Mouse (Mus musculus): ENCODE results near the gene BC037034. TPM values are rescaled to one million over a fixed set of nuclear protein-coding genes. Genes with fewer than 3 reads are reported as not detected.

The BC037034 gene
- total RNA-seq, 2 experiments from 2014 or later, result 3.1 to 3.8 TPM

DNA sequence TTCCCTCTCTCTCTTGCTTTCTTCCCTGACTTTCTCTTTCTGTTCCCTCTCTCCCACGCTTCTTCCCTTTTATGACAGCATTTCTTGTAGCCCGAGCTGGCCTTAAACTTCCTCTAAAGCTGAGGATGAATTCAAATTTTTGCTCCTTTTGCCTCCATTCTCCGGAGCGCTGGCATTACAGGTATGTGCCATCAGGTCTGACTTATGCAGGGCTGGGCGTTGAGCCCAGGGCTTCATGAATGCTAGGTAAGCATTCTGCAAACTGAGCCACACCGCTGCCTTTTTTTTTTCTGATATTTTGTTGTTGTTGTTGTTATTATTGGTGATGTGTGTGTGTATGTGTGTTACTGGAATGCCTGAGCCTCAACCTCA, 360 bp upstream of the BC037034 start:
- DNase-seq (ENCODE audit: low spot score), result no peak
- intact Hi-C loops (cut with DNase I), result no loop called here

DNA sequence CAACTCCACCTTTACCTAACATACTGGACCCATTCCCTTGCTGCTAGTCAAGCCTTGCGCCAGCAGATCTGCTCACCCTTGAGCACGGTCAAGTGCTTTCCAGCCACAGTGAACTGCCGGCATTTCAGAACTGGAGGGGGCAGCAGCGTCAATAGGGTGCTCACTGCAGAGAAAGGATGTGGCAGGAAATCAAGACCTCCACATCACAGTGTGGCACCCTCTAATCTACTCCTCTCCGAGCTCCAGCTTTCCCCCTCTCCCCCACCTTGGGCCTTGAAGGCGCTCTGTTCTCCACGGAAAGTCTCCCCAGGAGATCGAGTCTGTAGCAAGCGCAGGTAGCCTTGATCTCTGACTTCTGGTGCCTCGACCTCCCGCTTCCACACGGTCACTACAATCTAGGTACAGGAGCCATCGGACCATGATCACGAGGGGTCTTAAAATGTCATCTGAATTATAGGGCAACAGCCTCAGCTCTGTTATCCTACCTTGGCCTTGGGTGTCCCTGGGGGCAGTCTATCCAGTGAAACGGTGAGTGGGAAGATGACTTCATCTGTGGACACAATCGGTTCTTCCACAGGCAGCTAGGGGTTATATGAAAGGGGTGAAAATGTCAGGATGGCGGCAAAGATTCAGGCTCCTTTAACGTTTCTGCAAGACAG, 1.1 kb downstream of the BC037034 start:
- intact Hi-C loops (cut with DNase I), result no loop called here
- no peak for DNase-seq (ENCODE audit: low spot score)

GRCm38 (mm10) chr5:138262001-138262400, 1.8 kb downstream of the BC037034 start:
- intact Hi-C loops (cut with DNase I), result no loop called here
- no peak for DNase-seq (ENCODE audit: low spot score)

DNA sequence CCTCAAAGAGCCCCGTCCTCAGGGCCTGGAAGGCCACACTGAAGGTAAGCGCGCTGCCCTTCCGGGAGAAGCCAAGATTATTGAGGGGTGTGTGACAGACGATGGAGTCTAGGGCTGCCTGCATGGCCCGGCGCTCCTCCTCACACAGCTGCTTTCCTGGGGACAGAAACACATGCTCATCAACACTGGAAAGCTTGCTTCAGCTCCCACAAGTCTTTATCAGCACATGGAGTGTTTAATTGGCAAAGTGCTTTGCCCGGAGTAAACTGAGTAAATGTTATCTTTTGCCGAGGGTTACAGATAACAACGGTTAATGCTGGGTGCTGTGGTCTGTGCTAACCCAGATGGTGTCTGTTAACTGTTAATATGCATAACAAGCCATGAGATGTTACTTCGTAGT, 3.0 kb downstream of the BC037034 start:
- no peak for DNase-seq (ENCODE audit: low spot score)
- intact Hi-C loops (cut with DNase I), result no loop called here

GRCm38 (mm10) chr5:138260051-138260450, 3.8 kb downstream of the BC037034 start:
- intact Hi-C loops (cut with DNase I), result no loop called here
- no peak for DNase-seq (ENCODE audit: low spot score)

DNA sequence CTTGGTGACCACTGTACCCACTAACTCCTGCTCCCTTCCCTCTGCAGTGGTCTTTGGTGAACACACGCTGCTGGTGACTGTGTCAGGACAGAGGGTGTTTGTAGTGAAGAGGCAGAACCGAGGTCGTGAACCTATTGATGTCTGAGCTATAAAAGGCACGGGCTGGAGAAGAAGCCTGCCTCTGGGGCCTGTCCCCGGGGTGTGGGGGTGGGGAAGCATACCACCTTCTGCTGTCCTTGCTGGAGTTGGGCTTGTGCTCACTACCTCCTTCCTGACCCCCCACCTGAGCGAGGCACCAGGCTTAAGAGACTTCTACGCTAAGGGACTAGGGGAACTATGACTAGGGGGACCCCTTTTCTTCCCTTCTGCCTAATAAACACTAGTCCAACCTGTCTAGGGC, 4.8 kb downstream of the BC037034 start:
- DNase-seq (ENCODE audit: low spot score), result no peak
- intact Hi-C loops (cut with DNase I), result loop anchor here (5.0 kb wide), 1 partner anchor 363 kb away; the partner anchor contains the start of gene A430033K04Rik

DNA sequence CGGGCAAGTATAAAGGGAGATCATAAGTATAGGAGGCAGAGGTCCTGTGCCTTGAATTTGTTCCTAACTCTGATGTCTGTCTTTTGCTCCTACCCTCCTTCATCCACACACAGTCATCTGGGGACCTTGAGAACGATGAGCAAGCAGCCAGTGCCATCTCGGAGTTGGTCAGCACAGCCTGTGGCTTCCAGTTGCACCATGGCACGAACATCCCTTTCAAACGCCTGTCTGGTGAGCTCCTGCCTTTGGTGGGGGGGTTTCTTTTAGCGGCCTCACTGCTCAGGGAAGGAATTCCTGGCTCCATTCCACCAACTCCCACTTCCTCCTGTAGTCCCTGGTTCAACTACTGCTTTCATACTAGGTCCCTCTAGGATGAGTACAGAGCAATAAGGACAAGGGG, 5.3 kb downstream of the BC037034 start:
- intact Hi-C loops (cut with DNase I), result loop anchor here (5.0 kb wide), 1 partner anchor 364 kb away; the partner anchor contains the start of gene A430033K04Rik
- DNase-seq (ENCODE audit: low spot score), result no peak

DNA sequence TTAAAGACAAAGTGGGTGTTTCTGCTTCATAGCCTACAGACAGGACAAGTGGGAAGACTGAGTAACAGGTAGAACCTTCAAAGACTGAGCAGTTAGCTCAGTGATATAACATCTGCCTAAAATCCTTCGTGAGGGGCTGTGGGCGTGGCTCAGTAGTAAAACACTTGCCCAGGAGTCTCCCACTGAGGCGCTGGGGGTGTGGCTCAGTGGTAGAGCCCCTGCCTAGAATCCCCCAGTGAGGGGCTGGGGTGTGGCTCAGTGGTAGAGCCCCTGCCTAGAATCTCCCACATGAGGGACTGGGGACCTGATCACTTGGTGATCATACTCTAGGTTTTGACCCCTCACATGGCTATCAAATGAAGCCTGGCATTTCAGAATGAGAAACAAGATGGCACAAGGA, 5.8 kb downstream of the BC037034 start:
- DNase-seq (ENCODE audit: low spot score), result no peak
- intact Hi-C loops (cut with DNase I), result loop anchor here (5.0 kb wide), 1 partner anchor 364 kb away; the partner anchor contains the start of gene A430033K04Rik

DNA sequence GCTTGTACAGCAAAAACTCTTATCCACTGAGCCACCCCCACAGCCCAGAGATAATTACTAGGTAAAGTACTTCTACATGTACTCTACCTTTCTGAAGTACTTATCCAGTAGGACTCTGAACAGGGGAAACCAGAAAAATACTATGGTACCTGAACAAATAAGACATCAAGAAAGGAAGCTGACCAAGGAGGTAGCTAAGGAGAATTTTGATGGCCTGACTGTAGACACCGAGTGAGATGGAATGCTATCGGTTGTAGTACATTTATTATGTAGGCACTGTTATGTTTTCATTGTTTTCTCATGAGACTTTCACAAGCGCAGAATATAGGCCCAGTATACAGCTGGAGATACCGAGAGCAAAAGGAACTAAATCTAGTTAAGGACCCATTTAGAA, 6.3 kb downstream of the BC037034 start:
- intact Hi-C loops (cut with DNase I), result loop anchor here (5.0 kb wide), 1 partner anchor 365 kb away; the partner anchor contains the start of gene A430033K04Rik
- no peak for DNase-seq (ENCODE audit: low spot score)

DNA sequence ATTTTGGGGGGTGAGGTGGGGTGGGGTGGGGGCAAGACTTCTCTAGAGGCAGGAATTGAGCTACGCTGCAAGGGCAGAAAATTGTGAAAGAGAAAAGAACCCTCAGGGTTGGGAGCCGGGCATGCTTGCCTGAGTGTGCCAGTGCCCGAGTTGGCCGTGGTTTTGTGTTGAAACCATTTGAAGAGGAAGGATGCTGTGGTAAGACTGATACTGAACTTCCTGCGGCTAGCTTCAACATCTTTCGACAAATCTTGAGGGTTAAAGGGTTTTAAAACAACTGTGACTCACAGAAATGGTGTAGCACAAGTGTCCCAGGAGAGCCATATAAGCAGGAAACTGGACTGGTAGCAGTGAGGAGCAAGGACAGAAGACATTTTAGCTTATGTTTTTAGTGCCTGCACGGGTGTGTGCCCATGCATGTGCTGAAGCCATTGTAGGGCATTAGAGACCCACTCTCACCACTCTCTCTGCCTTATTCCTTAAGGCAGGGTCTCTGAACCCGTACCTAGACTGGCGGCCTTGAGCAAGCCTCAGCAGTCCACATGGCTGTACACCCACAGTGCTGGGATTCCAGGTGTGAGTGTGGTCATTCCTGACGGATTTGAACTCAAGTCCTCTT, 6.8 kb downstream of the BC037034 start:
- intact Hi-C loops (cut with DNase I), result loop anchor here (5.0 kb wide), 1 partner anchor 365 kb away; the partner anchor contains the start of gene A430033K04Rik
- DNase-seq (ENCODE audit: low spot score), result no peak

DNA sequence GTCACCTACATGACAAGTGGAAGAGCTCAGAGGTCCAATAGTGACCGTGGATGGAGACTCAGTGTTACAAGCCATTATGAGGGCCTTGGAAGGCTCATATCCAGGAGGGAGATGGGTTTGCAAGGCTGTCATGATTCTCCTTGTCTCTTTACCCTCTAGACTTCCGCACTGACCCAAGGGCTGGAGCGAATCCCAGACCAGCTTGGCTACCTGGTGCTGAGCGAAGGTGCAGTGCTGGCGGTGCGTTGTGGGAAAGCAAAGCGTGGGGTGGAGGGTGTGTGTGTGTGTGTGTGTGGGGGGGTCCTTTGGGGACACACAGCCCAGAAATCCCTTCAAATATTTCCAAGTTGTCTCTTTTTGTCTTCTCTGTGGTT, 7.8 kb downstream of the BC037034 start:
- DNase-seq (ENCODE audit: low spot score), result no peak
- intact Hi-C loops (cut with DNase I), result loop anchor here (5.0 kb wide), 1 partner anchor 366 kb away; the partner anchor contains the start of gene A430033K04Rik

GRCm38 (mm10) chr5:138255353-138256093, 8.3 kb downstream of the BC037034 start, which contains the start of gene Lamtor4:
Gene Lamtor4 (plus strand): TSS chr5:138255482.
- peak; percentile 93 for DNase-seq (ENCODE audit: low spot score)
- intact Hi-C loops (cut with DNase I), result loop anchor here (5.0 kb wide), 1 partner anchor 367 kb away; the partner anchor contains the start of gene A430033K04Rik

DNA sequence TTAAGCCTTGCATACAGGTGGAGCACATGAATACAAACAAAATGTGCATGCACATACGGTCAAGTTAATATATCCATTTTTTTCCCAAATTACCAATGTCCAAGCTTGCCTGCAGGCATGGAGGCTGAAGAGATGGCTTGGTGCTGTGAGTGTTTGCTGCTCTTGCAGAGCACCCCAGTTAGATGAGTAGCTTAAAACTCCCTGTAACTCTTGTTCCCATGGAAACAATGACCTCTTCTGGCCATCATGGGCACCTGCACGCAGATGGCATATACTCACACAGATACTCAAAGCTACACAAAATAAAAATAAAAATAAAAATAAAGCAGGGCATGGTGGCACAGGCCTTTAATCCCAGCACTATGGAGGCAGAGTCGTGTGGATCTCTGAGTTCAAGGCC, 10.8 kb downstream of the BC037034 start:
- intact Hi-C loops (cut with DNase I), result no loop called here
- no peak for DNase-seq (ENCODE audit: low spot score)

DNA sequence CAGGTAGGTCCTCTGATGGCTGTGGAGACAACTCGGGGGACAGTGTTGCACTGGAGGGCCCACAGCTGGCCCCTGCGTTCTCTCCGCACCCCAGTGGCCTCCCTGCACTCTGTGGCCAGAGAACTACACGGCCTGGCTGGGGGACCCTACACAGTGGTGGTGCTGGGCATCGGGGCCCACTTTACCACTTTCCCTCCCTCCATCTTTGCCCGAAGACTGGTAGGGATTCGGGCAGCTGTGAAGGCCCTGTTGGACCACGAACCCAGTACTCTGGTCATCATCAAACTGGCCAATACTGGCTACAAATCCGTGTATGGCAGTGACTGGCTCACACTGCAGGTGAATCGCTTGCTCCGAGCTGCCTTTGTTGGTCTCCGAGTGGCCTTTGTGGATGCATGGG, 12.7 kb downstream of the BC037034 start:
- intact Hi-C loops (cut with DNase I), result no loop called here

GRCm38 (mm10) chr5:138241511-138241910, 22.3 kb downstream of the BC037034 start:
- intact Hi-C loops (cut with DNase I), result no loop called here
- no peak for DNase-seq (ENCODE audit: low spot score)

More for the DNA sequence above, 12.7 kb downstream of the BC037034 start:
- DNase-seq (ENCODE audit: low spot score), result no peak

GRCm38 (mm10) chr5:138234224-138234623, 29.6 kb downstream of the BC037034 start:
- no peak for DNase-seq (ENCODE audit: low spot score)
- intact Hi-C loops (cut with DNase I), result no loop called here

DNA sequence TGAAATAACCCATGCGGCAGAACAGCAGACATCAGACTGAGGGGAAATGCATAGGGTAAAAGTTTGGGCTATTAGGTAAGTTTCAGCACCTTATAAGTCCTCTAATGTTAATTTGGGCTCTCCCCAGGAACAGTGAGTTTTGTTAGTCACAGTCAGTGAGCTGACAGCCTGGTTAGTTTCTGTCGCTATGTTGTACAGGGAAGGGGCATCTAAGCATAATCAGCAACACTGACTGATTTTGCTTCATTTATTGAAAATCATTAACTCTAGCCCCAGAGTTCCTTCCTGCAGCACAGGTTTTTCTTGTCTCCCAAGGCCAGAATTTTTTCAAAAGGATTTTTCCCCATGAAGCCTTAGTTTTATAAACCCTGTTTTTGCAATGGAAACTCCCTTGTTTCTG, 30.1 kb downstream of the BC037034 start:
- DNase-seq (ENCODE audit: low spot score), result no peak
- intact Hi-C loops (cut with DNase I), result no loop called here

GRCm38 (mm10) chr5:138229511-138229910, 34.3 kb downstream of the BC037034 start:
- DNase-seq (ENCODE audit: low spot score), result no peak
- intact Hi-C loops (cut with DNase I), result no loop called here

DNA sequence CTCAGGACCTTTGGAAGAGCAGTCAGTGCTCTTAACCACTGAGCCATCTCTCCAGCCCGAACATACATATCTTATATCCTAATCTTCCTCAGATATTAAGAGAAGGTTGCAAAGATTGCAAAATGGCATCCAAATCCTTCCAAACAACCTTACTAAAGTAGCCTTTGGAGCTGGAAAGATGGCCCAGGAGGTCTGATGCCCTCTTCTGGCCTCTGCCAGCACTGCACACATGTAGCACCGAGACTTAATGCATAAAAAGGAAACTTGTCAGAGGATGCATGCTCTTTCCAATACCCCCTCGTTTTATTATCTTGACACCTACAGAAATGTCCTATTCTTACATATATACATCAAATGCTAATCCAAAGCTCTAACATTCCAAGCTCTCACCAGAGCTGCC, 35.8 kb downstream of the BC037034 start:
- DNase-seq (ENCODE audit: low spot score), result no peak
- intact Hi-C loops (cut with DNase I), result no loop called here

DNA sequence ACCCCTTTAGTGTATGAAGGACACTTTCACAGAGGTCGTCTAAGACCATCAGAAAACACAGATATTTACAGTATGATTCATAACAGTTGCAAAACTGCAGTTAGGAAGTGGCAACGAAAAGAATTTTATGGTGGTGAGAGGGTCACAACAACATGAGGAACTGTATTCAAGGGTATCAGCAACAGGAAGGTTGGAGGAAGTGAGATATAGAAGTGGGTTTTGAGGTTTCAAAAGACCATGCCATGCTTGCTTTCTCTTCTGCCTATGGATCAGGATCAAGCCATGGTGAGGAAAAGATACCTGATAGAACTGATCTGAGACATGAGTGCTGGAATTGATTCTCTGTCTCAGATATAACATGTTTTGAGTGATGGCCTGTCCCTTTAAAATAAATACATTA, 36.5 kb downstream of the BC037034 start:
- DNase-seq (ENCODE audit: low spot score), result no peak
- intact Hi-C loops (cut with DNase I), result no loop called here

DNA sequence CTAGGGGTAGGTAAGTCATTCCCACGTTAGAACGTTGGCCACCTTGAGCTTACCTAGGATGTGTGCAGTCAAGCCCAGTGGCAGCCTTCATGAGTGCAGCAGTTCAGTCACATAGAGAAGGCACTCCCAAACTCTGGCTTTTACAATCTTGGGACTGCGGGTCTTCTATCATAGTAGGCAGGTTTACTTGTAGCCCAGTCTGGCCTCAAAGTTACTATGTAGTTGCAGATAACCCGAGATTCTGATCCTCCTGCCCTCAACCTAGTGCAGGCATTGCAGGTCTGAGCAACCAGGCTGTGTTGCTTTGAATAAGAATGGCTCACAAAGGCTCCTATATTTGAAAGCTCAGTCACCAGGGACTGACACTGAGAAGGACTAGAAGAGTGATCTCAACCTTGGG, 37.3 kb downstream of the BC037034 start:
- intact Hi-C loops (cut with DNase I), result no loop called here
- no peak for DNase-seq (ENCODE audit: low spot score)

Data from heart, postnatal 25 days (tissue).